Mouse (Mus musculus) thymus, postnatal 10 days (tissue): ENCODE data around the gene Itga2.
A peak's percentile ranks its signal among the peaks of the same experiment; 100 is the strongest.

Source experiments
- DNase-seq, 2 experiments: peaks; one replicate each; pipeline ENCODE4 v3.0.0; 2021; ENCODE audit warnings: low spot score in 2 of 2

The Itga2 gene

DNA sequence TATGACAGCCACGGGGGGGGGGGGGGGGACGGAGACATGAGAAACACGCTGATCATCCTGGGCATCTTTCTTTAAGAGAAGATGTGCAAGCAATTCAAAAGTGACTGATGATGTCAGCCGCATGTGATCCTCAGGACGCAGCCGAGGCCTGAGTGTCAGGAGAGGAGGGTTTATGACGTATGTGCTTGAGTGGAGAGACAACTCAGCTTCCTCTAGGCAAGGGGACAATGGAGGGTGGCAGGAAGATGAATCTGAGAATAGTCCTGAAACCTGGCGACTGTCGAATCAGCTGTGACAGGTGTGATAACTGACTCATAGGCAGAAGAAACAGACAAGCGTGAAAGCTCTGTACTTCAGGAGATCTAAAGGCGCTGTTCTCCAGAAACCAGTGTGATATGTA is 53.2 kb downstream of the Itga2 start:
- no peak for DNase-seq

GRCm38 (mm10) chr13:114876005-114876520 is 55.8 kb downstream of the Itga2 start:
- DNase-seq: no peak

- DNase-seq: no peak
Measured at GRCm38 (mm10) chr13:114874738-114875137, 57.2 kb downstream of the Itga2 start.

DNA sequence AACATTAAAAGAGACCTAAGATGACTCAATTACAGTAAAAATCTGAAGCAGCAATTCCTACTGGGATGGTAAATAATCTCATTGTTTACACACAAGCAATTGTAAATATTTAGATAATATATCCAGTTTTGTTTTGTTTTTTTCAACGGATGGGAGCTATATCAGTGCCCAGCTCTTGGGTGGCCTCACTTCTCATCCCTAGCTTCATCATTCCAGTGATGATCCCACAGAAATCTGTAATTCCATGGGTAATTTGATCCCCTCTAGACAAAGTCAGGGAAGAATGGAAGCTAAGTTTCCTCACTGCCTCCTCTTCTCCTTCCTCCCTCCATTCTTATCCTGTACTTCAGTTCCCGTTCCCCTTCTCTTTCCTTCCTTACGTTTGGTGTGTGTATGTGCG is 74.4 kb downstream of the Itga2 start:
- no peak for DNase-seq

- no peak for DNase-seq
Measured at GRCm38 (mm10) chr13:114856269-114856627, 75.7 kb downstream of the Itga2 start.

- DNase-seq: no peak
Measured at GRCm38 (mm10) chr13:114855573-114856268, 76.2 kb downstream of the Itga2 start.

- DNase-seq: no peak
Measured at GRCm38 (mm10) chr13:114854428-114854827, 77.5 kb downstream of the Itga2 start.

DNA sequence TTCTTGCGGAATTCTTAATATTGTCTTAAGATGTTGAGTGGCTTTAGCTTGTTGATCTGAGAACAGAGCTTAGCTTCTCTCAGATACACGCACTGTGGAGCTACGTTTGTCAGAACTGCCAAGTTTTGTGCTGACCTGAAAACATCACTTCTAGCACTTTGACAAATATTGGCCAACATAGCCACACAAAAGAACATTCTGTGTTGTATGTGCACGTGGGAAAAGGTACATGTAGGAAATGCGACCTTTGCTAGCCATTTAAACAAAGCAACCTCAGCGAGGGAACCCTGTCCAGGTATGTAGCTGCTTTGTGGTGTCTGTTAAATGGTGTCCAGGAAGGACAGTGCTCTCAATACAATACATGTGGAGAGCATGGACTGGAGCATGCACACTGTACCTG is 77.9 kb downstream of the Itga2 start:
- DNase-seq: no peak

DNA sequence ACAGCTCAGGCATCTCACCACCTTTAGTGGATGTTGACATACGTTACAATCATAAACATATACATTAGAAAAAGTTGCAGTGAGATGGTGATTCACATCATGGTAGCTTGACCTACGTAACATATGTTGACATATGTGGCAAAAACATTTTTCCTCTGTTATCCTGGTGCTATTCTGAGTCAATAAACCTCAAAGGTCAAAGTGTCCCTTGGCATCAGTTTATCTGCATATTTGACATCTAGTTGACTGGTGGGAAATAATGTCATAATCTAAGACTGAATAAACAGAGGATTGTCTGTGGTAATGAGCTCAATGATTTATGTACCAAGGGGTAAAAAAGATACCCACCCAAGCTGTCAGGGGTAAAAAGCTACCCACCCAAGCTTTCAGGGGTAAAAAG is 78.7 kb downstream of the Itga2 start:
- DNase-seq: no peak

DNA sequence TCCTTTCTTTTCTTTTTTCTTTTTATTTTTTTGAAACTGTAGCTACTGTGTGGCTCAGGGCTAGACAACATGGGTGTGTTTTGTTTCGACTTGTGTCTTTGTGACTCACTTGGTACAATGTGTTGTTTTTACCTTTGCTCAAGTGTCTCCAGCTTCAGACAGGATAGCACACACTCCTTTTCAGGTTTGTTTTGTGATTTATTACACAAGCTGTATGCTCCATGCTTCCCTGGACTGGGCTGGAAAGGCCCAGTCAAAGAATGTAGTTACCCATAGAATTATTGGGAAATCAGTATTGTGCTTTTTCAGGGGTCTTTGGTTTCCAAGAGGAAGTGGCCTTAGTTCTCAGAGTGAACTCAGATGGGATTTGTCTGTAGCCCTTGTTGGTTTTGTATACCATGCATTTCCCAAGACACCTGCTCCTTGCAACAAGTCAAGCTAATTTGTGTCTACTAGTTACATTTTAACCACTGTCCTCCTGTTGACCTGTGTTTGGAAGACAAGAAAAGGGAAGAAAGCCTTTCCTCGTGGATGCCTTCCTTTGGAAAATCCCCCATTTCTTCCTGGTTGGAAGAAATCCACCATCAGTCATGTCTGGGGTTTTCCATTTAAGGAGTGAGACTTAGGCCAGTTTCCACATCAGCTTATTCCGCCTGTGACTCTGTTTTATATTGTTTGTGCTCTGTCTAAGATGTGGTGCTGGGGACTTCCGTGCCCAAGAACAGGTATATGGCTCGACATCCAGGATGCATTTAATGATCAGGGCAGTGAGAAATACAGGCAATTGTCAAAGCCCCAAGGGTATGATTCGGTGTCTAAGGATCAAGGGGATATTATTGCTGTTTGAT is 79.4 kb downstream of the Itga2 start:
- DNase-seq: no peak

GRCm38 (mm10) chr13:114848945-114849344 is 83.0 kb downstream of the Itga2 start:
- no peak for DNase-seq

- DNase-seq: peak; percentile 20 to 23
Measured at GRCm38 (mm10) chr13:114845804-114846203, 86.1 kb downstream of the Itga2 start.

DNA sequence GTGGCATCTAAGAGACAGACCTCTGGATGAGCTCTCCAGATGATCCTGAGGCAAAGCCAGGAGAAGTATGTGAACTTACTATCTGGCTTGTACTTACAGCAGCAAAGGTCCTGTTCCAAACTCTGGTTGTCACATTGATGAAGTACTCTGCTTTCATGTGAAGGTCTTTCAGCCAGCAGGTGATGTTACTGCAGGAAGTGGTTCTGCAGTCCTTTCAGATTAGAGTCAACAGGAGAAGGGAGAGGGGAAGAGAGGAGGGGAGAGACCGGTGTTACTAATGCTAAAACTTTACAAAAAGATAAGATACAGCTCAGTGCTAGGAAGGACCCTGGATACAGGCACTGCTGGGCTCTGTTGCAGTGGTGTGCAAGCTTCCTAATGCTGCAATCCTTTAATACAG is 88.6 kb downstream of the Itga2 start:
- no peak for DNase-seq

DNA sequence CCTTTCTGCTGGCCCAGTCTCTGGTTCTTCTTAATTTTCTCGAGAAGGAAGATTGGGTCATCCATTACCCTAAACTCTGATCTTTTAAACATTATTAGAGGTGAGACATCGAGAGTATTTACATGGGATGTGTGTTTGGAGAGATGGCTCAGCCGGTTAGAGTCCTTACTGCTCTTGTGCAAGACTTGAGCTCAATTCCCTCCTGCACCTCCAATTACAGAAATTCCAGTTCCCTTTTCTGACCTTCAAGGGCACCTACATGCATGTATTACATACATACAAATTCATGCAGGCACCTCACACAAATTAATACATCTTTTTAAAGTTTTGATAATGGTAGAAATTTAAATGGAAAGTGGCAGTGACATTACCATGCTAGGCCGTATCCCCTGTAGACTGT is 91.4 kb downstream of the Itga2 start:
- no peak for DNase-seq

DNA sequence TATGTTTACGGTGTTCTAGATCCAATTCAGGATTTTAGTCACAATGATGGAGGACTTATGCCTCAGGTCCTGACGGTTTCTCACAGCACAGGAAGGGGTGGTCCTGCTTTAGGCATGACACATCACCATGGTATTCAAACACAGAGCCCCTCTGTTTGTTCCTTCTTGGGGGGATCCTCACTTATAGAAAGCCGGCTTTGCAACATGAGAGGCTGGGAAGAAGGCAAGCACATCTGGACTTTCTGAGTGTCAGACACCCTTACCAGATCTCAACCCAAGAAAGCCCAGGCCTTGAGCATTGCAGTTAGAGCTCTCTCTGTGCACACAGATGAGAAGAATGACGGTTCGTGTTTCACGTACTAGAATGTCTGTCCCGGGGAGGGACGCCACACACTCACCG is 92.8 kb downstream of the Itga2 start:
- DNase-seq: no peak

DNA sequence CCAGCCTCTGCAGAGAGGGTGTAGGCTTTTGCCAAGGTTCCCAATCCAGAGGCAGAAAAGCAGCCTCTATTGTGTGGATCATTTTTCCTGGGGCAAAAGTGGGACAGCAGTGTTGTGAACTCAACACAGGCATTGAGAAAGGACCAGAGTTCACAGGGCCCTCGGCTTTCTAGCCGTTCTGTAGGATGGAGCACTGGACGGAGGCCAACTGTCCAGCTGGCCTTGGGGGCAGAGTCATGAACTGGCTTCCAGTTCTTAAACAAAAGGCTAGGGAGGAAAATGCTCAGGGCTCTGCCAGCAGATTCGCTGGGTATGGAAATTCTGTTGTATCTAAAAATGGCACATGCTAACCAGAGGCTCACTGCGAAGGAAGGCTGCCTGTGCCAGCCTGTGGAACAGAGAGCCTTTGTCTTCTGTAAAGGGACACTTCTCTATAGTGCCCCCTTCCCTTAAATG is 93.3 kb downstream of the Itga2 start:
- no peak for DNase-seq

- no peak for DNase-seq
Measured at GRCm38 (mm10) chr13:114837061-114837460, 94.8 kb downstream of the Itga2 start.

GRCm38 (mm10) chr13:114834580-114834979 is 97.3 kb downstream of the Itga2 start:
- DNase-seq: no peak

DNA sequence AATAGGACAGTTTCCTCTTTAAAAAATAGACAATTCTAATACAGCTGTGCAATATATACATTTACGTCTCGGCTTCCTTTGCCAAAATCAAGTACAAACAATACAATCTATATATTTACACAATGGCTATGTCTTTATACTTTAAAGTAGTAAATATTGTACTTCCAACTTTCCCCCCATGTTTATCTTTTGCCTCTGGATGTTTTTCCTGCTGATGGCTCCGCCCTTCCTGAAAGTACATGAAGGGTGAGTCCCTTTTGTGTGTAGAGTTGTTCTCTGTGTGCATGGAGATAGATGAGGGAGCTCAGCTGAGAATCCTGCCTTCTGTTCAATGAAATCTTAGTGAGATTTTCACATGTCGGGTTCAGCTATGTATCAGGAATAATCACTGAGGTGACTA is 98.5 kb downstream of the Itga2 start:
- DNase-seq: no peak

DNA sequence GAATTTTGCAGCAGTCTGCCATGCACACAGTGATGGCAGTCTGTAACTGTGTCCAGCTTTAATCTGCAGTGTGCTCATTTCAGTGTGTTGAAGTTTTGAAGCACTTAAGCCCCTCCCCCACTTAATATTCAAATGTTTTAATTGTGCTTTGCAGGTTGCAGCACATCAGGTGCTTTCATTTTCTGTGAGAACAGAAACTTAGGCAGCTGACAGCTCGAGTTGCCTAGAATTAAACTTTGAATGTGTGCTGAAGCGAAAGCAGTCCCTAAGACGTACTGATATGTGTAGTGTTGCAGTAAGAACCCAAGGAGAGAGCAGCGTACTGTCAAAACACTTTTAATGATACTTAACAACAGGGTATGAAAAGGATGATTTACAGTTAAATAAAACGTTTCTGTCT is 99.1 kb downstream of the Itga2 start:
- no peak for DNase-seq

GRCm38 (mm10) chr13:114831367-114831833 is 100.5 kb downstream of the Itga2 start:
- DNase-seq: peak in 1 of 2 experiments; percentile 45

- DNase-seq: no peak
Measured at GRCm38 (mm10) chr13:114825377-114825855, 106.5 kb downstream of the Itga2 start.

- no peak for DNase-seq
Measured at GRCm38 (mm10) chr13:114822871-114823270, 109.0 kb downstream of the Itga2 start.
